Mouse (Mus musculus) intestine, embryonic 15.5 days (tissue): ENCODE results near the gene Thap4. TPM values are rescaled to one million over a fixed set of nuclear protein-coding genes. Genes with fewer than 3 reads are reported as not detected.

ENCODE experiments used
- ATAC-seq: fragments of 200-750 bp; cut with Nextera tagmentation; 2 replicates; pipeline ENCODE4 v1.8.0; 2017; ENCODE audit warnings: moderate TSS enrichment, moderate library complexity
- H3K27ac ChIP-seq: fragments of 300-500 bp; sonication (generic); 2 replicates; pipeline ENCODE4 v1.5.1; 2015; ENCODE audit warnings: mild to moderate bottlenecking, inconsistent platforms
- H3K27me3 ChIP-seq: fragments of 300-500 bp; sonication (generic); replicated peaks from 2 replicates; pipeline ENCODE4 v1.6.1; 2015; ENCODE audit warnings: inconsistent platforms
- H3K36me3 ChIP-seq: fragments of 300-500 bp; sonication (generic); 2 replicates; pipeline ENCODE4 v1.6.1; 2015; ENCODE audit warnings: inconsistent platforms
- H3K4me1 ChIP-seq: fragments of 300-500 bp; sonication (generic); replicated peaks from 2 replicates; pipeline ENCODE4 v1.6.1; 2015; ENCODE audit warnings: inconsistent platforms
- H3K4me2 ChIP-seq: fragments of 300-500 bp; sonication (generic); replicated peaks from 2 replicates; pipeline ENCODE4 v1.6.1; 2015; ENCODE audit warnings: mild to moderate bottlenecking, inconsistent platforms
- H3K4me3 ChIP-seq: fragments of 300-500 bp; sonication (generic); replicated peaks from 2 replicates; pipeline ENCODE4 v1.5.1; 2015; ENCODE audit warnings: inconsistent platforms
- H3K9ac ChIP-seq: fragments of 300-500 bp; sonication (generic); 2 replicates; pipeline ENCODE4 v1.6.1; 2015; ENCODE audit warnings: inconsistent platforms
- H3K9me3 ChIP-seq: fragments of 300-500 bp; sonication (generic); 2 replicates; pipeline ENCODE4 v1.6.1; 2016; ENCODE audit warnings: inconsistent platforms
- WGBS: fragments of 180-500 bp; shearing (Covaris S2); methylation state at CpG from one replicate; pipeline ENCODE4 v1.1.7; 2015; 5-methylcytosine and 5-hydroxymethylcytosine counted together
- polyA plus RNA-seq: library from polyadenylated mRNA; unstranded; fragments of >200 nt; fragmentation: Nextera tagmentation; extraction: Ambion mirVana; gene quantifications from 2 replicates; pipeline ENCODE4 v1.2.1, GENCODE M21; 2015

Thap4 gene
- polyA plus RNA-seq: 70.0 and 70.9 TPM in 2 replicates

GRCm38 (mm10) chr1:93754573-93755290 is at the start of gene Thap4:
Gene Thap4, minus strand, starts transcription at chr1:93754864.
- H3K27me3 ChIP-seq: no peaks in the 10 kb centered on the region
- H3K27ac ChIP-seq: peak within 1 kb of the TSS; percentile 88
- peak within 1 kb of the TSS; percentile 71 for H3K9ac ChIP-seq
- H3K4me3 ChIP-seq: peak within 1 kb of the TSS; percentile 97
- H3K36me3 ChIP-seq: peaks cover 6% of the 10 kb centered on the region; the same call in 1 of the 2 replicates
- under 1% methylated on average over 115 of the region's 121 CpGs for WGBS
- ATAC-seq: peak; percentile 94
- H3K9me3 ChIP-seq: no peaks in the 10 kb centered on the region
- H3K4me1 ChIP-seq: no peaks in the 10 kb centered on the region; the same call in none of the 2 replicates
- H3K4me2 ChIP-seq: peak within 1 kb of the TSS; percentile 85

DNA sequence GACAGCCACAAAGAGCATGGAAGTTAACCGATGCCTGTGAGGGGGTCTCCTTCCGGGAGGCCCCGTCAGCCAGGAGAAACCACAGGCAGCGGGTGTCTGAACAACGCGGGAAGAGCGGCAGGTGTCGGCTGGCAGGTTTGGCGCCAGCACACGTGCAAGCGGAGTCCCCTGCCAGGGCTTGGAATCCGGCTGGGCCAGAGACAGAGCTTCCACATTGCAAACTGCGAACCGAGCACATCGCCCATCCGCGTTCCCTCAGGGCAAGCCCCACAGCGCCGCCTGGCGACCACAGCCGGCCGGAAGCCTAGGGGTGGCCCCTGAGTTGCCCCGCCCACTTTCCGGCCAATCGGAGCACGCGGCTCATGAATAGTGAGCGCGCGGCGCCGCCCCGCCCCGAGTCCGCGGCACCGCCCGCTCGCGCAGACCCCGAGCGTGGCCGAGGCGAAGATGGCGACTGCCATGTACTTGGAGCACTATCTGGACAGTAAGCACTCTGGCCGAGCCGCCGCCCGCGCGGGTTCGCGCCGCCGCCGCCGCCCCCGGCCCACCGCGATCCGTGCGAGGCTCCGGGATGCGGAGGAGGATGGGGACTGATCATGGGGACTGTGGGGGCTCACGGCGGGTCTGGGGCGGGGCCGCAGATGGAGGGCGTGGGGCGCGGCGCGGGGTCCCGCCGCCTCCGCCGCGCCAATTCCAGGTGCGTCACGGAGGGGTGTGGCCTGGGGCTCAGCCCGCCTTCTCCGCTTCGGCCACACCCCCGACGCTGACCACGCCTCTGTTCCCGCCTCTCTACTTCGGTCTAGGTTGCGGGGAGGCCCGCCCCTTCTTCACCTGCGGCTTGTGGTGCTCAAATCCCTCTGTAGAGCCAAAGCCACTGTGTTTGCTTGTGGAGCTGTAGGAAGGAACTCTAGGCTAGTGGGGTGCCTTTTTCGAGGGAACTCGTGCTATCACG is 49.2 kb upstream of the Thap4 start, which contains the start of gene Ing5:
TSS of gene Ing5 (plus strand) at position 410 of the 952 bp plus-strand sequence.
- Histone ChIP-seq H3K27ac (peak within 1 kb of the TSS; percentile 98), H3K9ac (peak within 1 kb of the TSS; percentile 80), H3K36me3 (peaks cover 12% of the 10 kb centered on the region), H3K27me3 (no peaks in the 10 kb centered on the region), H3K9me3 (no peaks in the 10 kb centered on the region), H3K4me2 (peak within 1 kb of the TSS; percentile 90), H3K4me1 (peaks cover 14% of the 10 kb centered on the region), H3K4me3 (peak within 1 kb of the TSS; percentile 87)
- WGBS: under 1% methylated on average over 88 of the region's 94 CpGs
- ATAC-seq: peak; percentile 93

- WGBS: 77% methylated on average over 5 of the region's 5 CpGs
- peaks cover 12% of the 10 kb centered on the region for H3K36me3 ChIP-seq
- H3K27ac ChIP-seq: 0 out of 2 replicates have a peak overlapping the region, but pooled peaks have one; percentile 98
- H3K9me3 ChIP-seq: no peaks in the 10 kb centered on the region
- no peaks in the 10 kb centered on the region for H3K27me3 ChIP-seq
- no peak overlapping the region; the same call in 1 of the 2 replicates for H3K4me3 ChIP-seq
- peaks cover 14% of the 10 kb centered on the region for H3K4me1 ChIP-seq
- no peak for ATAC-seq
- H3K4me2 ChIP-seq: peak overlapping the region; percentile 90
- no peak overlapping the region for H3K9ac ChIP-seq
Measured at GRCm38 (mm10) chr1:93802771-93803170, 48.1 kb upstream of the Thap4 start.

GRCm38 (mm10) chr1:93801741-93802238 is 47.1 kb upstream of the Thap4 start, which contains the start of gene Dtymk:
Gene Dtymk, minus strand, starts transcription at chr1:93801934.
- H3K4me2 ChIP-seq: peak within 1 kb of the TSS; percentile 90
- under 1% methylated on average over 42 of the region's 42 CpGs for WGBS
- peak; percentile 59 for ATAC-seq
- H3K27me3 ChIP-seq: no peaks in the 10 kb centered on the region
- peaks cover 8% of the 10 kb centered on the region for H3K36me3 ChIP-seq
- peak within 1 kb of the TSS; percentile 98 for H3K27ac ChIP-seq
- peaks cover 14% of the 10 kb centered on the region for H3K4me1 ChIP-seq
- H3K9me3 ChIP-seq: no peaks in the 10 kb centered on the region
- peak within 1 kb of the TSS; percentile 63 for H3K9ac ChIP-seq
- H3K4me3 ChIP-seq: peak within 1 kb of the TSS; percentile 61

DNA sequence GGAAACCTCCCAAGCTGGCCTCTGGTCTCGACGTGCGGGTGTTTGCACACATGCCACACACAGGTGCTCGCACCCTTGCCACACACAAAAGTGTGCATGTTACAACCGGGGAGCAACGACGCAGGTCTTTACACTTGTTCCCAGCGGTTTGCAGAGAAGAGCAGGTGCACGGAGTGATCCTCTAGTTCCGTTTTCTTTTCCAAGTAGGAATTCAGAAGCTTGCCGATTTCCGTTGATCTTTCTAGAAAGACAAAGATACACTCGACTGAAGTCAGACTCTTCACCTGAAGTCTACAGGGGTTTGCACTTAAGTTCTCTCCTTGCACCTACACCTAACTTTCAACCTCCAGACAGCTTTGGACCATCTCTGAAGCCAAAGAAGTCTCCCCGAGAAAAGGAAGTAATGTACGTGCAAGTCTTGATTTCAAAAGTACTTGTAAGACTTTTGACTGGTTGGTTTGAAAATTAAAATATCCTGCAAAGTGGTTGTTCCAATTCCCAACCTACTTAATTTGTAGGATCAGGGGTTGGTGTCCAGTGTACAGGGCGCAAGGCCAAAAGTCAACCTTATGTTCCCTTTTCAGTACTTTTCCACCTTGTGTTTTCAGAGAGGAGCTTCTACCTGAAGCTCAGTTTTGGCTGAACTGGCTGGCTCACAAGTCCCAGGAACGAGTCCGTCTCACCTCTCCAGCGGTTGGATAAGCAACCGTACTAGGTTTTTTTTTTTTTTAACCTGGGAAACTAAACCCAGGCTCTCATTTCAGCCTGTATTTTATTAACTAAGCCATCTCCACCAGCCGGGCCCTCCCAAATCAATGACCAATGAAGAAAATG is 46.2 kb upstream of the Thap4 start:
- 72% methylated on average over 21 of the region's 21 CpGs for WGBS
- no peaks in the 10 kb centered on the region for H3K27me3 ChIP-seq
- peak overlapping the region; percentile 61 for H3K4me3 ChIP-seq

DNA sequence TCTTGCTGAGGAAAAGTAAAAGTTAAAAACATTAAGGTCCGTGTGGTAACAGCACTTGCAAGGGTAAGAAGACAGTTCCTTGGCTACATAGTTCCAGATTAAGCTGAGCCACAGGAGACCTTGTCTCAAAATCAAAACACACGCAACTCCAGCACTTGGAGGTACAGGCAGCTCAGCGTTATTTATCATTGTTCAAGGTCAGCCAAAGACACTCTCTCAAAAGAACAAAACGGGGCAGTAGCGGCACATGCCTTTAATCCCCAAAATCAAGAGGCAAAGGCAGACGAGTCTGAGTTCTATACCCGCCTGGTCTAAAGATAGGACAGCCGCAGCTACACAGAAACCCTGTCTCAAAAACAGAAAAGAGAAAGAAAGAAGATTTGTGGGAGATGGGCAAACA is 41.2 kb upstream of the Thap4 start:
- Histone ChIP-seq H3K27me3 (no peaks in the 10 kb centered on the region), H3K9ac (no peak overlapping the region), H3K4me2 (no peak overlapping the region), H3K9me3 (no peaks in the 10 kb centered on the region), H3K4me1 (no peaks in the 10 kb centered on the region), H3K36me3 (peaks cover 33% of the 10 kb centered on the region), H3K4me3 (no peak overlapping the region), H3K27ac (no peak overlapping the region)
- no peak for ATAC-seq
- 85% methylated on average over 8 of the region's 8 CpGs for WGBS

More for the DNA sequence above, 46.2 kb upstream of the Thap4 start:
- Histone ChIP-seq H3K36me3 (no peaks in the 10 kb centered on the region), H3K4me1 (peaks cover 14% of the 10 kb centered on the region), H3K4me2 (peak overlapping the region; percentile 90), H3K9me3 (no peaks in the 10 kb centered on the region), H3K27ac (peak overlapping the region; percentile 72; the same call in 1 of the 2 replicates), H3K9ac (peak overlapping the region; percentile 63)
- no peak for ATAC-seq

DNA sequence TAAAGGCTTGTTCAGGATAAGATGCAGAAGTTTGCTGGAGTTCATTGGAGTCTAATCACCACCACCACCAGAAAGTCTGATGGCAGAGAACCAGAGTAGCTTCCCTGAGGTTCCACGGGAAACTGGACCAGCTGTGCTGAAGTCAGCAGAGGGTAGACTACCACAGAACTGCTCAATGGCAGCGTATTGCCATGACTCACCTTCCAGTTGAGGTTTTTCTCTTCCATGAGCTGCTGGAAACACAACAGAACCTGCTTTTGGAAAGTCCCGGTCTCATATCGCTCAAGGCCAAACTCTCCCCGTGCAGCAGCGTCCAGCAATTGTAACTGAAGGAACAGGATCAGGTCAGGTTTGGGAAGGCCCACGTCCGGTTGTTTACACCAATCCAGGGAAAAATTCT is 39.9 kb upstream of the Thap4 start:
- Histone ChIP-seq H3K36me3 (peaks cover 37% of the 10 kb centered on the region), H3K27ac (no peak overlapping the region), H3K4me2 (no peak overlapping the region), H3K4me3 (no peak overlapping the region), H3K9ac (no peak overlapping the region), H3K27me3 (no peaks in the 10 kb centered on the region), H3K4me1 (no peaks in the 10 kb centered on the region), H3K9me3 (no peaks in the 10 kb centered on the region)
- WGBS: 90% methylated on average over 8 of the region's 8 CpGs
- no peak for ATAC-seq

DNA sequence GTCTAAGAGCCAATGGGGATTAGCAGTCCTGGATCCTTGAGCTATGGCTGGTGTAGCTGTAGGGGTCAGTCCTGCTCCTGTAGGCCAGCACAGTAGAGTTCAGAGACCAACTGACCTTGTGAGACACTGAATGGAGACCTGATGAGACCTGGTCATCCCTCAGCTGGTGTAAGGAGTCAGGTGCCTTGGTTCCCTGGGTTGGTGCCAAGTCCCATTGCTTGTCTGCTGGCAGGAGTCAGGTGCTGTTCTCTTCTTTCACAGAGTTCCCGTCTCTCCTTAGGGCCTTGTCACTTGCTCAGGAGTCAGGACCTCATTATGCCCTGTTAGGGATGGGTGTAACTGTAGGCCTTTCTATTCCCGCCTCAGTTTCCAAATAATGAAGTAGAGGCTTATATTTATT is 32.2 kb upstream of the Thap4 start:
- H3K4me2 ChIP-seq: no peak overlapping the region
- no peak overlapping the region for H3K9ac ChIP-seq
- no peaks in the 10 kb centered on the region for H3K27me3 ChIP-seq
- H3K27ac ChIP-seq: no peak overlapping the region
- WGBS: 86% methylated on average over 2 of the region's 2 CpGs
- H3K36me3 ChIP-seq: peaks cover 53% of the 10 kb centered on the region
- H3K4me1 ChIP-seq: no peaks in the 10 kb centered on the region
- ATAC-seq: no peak
- H3K4me3 ChIP-seq: no peak overlapping the region
- no peaks in the 10 kb centered on the region for H3K9me3 ChIP-seq

DNA sequence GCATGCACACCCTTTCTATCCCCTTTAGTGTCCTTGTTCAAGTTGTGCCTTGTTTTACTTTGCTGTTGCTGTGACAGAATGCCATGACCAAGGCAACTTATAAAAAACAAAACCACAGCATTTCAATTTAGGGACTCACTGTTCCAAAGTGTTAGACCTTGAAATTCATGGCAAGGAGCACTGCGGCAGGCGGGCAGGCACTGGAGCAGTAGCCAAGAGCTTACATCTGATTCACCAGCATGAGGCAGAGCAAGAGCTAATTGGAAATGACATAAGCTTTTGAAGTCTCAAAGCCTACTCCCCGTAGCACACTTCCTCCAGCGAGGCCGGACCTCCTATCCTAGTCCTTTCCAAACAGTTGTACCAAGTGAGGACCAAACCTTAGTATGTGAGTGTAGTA is 22.0 kb upstream of the Thap4 start:
- Histone ChIP-seq H3K4me2 (no peak overlapping the region), H3K36me3 (peaks cover 36% of the 10 kb centered on the region), H3K27ac (no peak overlapping the region), H3K27me3 (no peaks in the 10 kb centered on the region), H3K4me1 (no peaks in the 10 kb centered on the region), H3K9me3 (no peaks in the 10 kb centered on the region), H3K9ac (no peak overlapping the region), H3K4me3 (no peak overlapping the region)
- 92% methylated on average over 5 of the region's 5 CpGs for WGBS
- ATAC-seq: no peak

- Histone ChIP-seq H3K4me1 (no peaks in the 10 kb centered on the region), H3K4me3 (no peak overlapping the region), H3K36me3 (peaks cover 3% of the 10 kb centered on the region; the same call in 1 of the 2 replicates), H3K9me3 (no peaks in the 10 kb centered on the region), H3K9ac (no peak overlapping the region), H3K27me3 (no peaks in the 10 kb centered on the region), H3K4me2 (no peak overlapping the region), H3K27ac (no peak overlapping the region)
- ATAC-seq: no peak
- 98% methylated on average over 3 of the region's 3 CpGs for WGBS
Measured at GRCm38 (mm10) chr1:93769901-93770300, 15.2 kb upstream of the Thap4 start.

- Histone ChIP-seq H3K4me1 (no peaks in the 10 kb centered on the region), H3K4me2 (no peak overlapping the region), H3K27ac (no peak overlapping the region), H3K4me3 (no peak overlapping the region), H3K9me3 (no peaks in the 10 kb centered on the region), H3K9ac (no peak overlapping the region), H3K27me3 (no peaks in the 10 kb centered on the region), H3K36me3 (no peaks in the 10 kb centered on the region)
- ATAC-seq: no peak
- 95% methylated on average over 6 of the region's 6 CpGs for WGBS
Measured at GRCm38 (mm10) chr1:93767600-93767999, 12.9 kb upstream of the Thap4 start.
